ENCODE assay signal across 31 mouse cellular contexts in genomic region chr9:70052730-70053129, GRCm38 (mm10). TPM values are rescaled to one million over a fixed set of nuclear protein-coding genes. Genes with fewer than 3 reads are reported as not detected.
DNase-seq lines count a peak whose midpoint lies in the region; ATAC-seq and TF ChIP-seq lines count a peak whose summit lies in the region.
"Had no signal": no experiment of that assay in that cellular context is flagged by ENCODE, and none has a peak within 500 bp of the region (broad histone marks: within the 10 kb centered on the region; RNA-seq: fewer than 3 reads in every experiment).

No protein-coding gene starts in this region.

- no peaks in the 10 kb centered on the region for H3K36me3 ChIP-seq in kidney, adult 2 months (ENCODE audit: control insufficient read depth, insufficient read depth, low read length)
- H3K36me3 ChIP-seq in liver, adult 2 months (ENCODE audit: control insufficient read depth, insufficient read depth, low read length), result no peaks in the 10 kb centered on the region
- no peaks in the 10 kb centered on the region for H3K36me3 ChIP-seq in liver, embryonic 11.5 days (ENCODE audit: control insufficient read depth, insufficient read depth, low read length)
- no peaks in the 10 kb centered on the region for H3K36me3 ChIP-seq in kidney, embryonic 16.5 days (ENCODE audit: insufficient read depth, low read length)
- H3K36me3 ChIP-seq in small intestine, adult 2 months (ENCODE audit: control insufficient read depth, insufficient read depth, low read length), result no peaks in the 10 kb centered on the region
- H3K36me3 ChIP-seq: embryonic facial prominence, embryonic 12.5 days; embryonic facial prominence, embryonic 15.5 days; hindbrain, embryonic 12.5 days had no signal

- H3K9me3 ChIP-seq in liver, embryonic 11.5 days (ENCODE audit: control insufficient read depth, low read length), result no peaks in the 10 kb centered on the region
- H3K9me3 ChIP-seq in kidney, embryonic 16.5 days (ENCODE audit: low read length), result no peaks in the 10 kb centered on the region
- H3K9me3 ChIP-seq: embryonic facial prominence, embryonic 12.5 days; embryonic facial prominence, embryonic 15.5 days; hindbrain, embryonic 12.5 days had no signal

- no peak overlapping the region for H3K27ac ChIP-seq in kidney, adult 2 months (ENCODE audit: insufficient read depth, low read depth, low read length)
- no peak overlapping the region for H3K27ac ChIP-seq in liver, adult 2 months (replicated peaks; ENCODE audit: insufficient read depth, low read depth, low read length)
- no peak overlapping the region for H3K27ac ChIP-seq in liver, embryonic 11.5 days (ENCODE audit: low read depth, low read length)
- peak overlapping the region; percentile 36; the same call in 1 of the 2 replicates for H3K27ac ChIP-seq in kidney, embryonic 16.5 days (ENCODE audit: low read length)
- peak overlapping the region; percentile 34; the same call in 1 of the 2 replicates for H3K27ac ChIP-seq in small intestine, adult 2 months (ENCODE audit: insufficient read depth, low read depth, low read length)
- H3K27ac ChIP-seq: embryonic facial prominence, embryonic 12.5 days; embryonic facial prominence, embryonic 15.5 days; gastrocnemius, adult 2 months; hindbrain, embryonic 12.5 days had no signal

- no peak for ATAC-seq in liver, embryonic 11.5 days (replicated peaks; ENCODE audit: low FRiP score)
- peak; percentile 71 for ATAC-seq in kidney, embryonic 16.5 days (ENCODE audit: low FRiP score, low TSS enrichment)
- ATAC-seq: forebrain, embryonic 14.5 days; forebrain, postnatal 0 days; Patski had no signal

- no peaks in the 10 kb centered on the region for H3K79me2 ChIP-seq in liver, adult 2 months (ENCODE audit: control insufficient read depth, insufficient read depth, low read length)

- H3K4me2 ChIP-seq in liver, embryonic 11.5 days, result no peak overlapping the region
- H3K4me2 ChIP-seq in kidney, embryonic 16.5 days (replicated peaks; ENCODE audit: low read depth, low read length), result no peak overlapping the region
- H3K4me2 ChIP-seq: embryonic facial prominence, embryonic 12.5 days; embryonic facial prominence, embryonic 15.5 days; heart, embryonic 11.5 days; hindbrain, embryonic 12.5 days had no signal

- TF ChIP-seq POLR2A in kidney, adult 2 months (IDR thresholded peaks at IDR 0.05; ENCODE audit: low read depth, low read length), result no peak
- TF ChIP-seq POLR2A in liver, adult 2 months (IDR thresholded peaks at IDR 0.05; ENCODE audit: extremely low read depth, insufficient read depth, low read length), result no peak
- TF ChIP-seq POLR2A in small intestine, adult 2 months (IDR thresholded peaks at IDR 0.05; ENCODE audit: low read depth, low read length), result no peak

- peak; percentile 65 for DNase-seq in kidney, adult 2 months
- no peak for DNase-seq in kidney, postnatal 10 days
- DNase-seq in liver, adult 2 months (ENCODE audit: extremely low read depth, low read depth, low spot score), result peak; percentile 8
- no peak for DNase-seq in liver, embryonic 11.5 days (ENCODE audit: low spot score)
- DNase-seq in spleen, postnatal 36 days (ENCODE audit: low spot score in 2 of 2), result no peak
- no peak for DNase-seq in urinary bladder, adult 18-20 months (ENCODE audit: low spot score in 2 of 2)
- DNase-seq: adrenal gland, adult 2 months; adrenal gland, postnatal 14 days; cerebellum, adult 11 months; cerebellum, adult 2 months; cerebellum, adult 9-11 months; cerebellum, postnatal 25 days; forebrain, postnatal 0 days; gastrocnemius, adult 2 months; gastrocnemius, postnatal 14 days; heart, adult 11 months had no signal

- no peak overlapping the region for H3K9ac ChIP-seq in liver, adult 2 months (ENCODE audit: low read depth, low read length)
- H3K9ac ChIP-seq in liver, embryonic 11.5 days (ENCODE audit: low read depth, low read length), result no peak overlapping the region
- H3K9ac ChIP-seq in kidney, embryonic 16.5 days (replicated peaks; ENCODE audit: low read length), result no peak overlapping the region
- H3K9ac ChIP-seq: embryonic facial prominence, embryonic 12.5 days; embryonic facial prominence, embryonic 15.5 days; forebrain, postnatal 0 days; hindbrain, embryonic 12.5 days had no signal

- TF ChIP-seq CTCF in kidney, adult 2 months (conservative IDR thresholded peaks at IDR 0.05; ENCODE audit: insufficient read depth, insufficient read length, low read depth, low read length), result no peak
- no peak for TF ChIP-seq CTCF in liver, adult 2 months (IDR thresholded peaks at IDR 0.05; ENCODE audit: low read depth, low read length)
- TF ChIP-seq CTCF in small intestine, adult 2 months (IDR thresholded peaks at IDR 0.05; ENCODE audit: extremely low read depth, insufficient read length, insufficient replicate concordance, low read depth, low read length), result no peak

- 37% methylated on average over 3 of the region's 3 CpGs for WGBS in kidney, adult 2 months
- WGBS in liver, adult 2 months, result 34% methylated on average over 3 of the region's 3 CpGs
- WGBS in liver, embryonic 11.5 days, result 77% methylated on average over 3 of the region's 3 CpGs
- 37% methylated on average over 3 of the region's 3 CpGs for WGBS in kidney, embryonic 16.5 days
- 35% methylated on average over 3 of the region's 3 CpGs for whole genome bisulfite sequencing in small intestine, adult 2 months

- no peaks in the 10 kb centered on the region for H3K4me1 ChIP-seq in kidney, adult 2 months (ENCODE audit: control insufficient read depth, insufficient read depth, low read length)
- H3K4me1 ChIP-seq in liver, adult 2 months (ENCODE audit: control insufficient read depth, insufficient read depth, low read length), result no peaks in the 10 kb centered on the region
- no peaks in the 10 kb centered on the region for H3K4me1 ChIP-seq in liver, embryonic 11.5 days (replicated peaks; ENCODE audit: control insufficient read depth, insufficient read depth, low read length)
- H3K4me1 ChIP-seq in kidney, embryonic 16.5 days (ENCODE audit: insufficient read depth, low read length), result peaks cover 23% of the 10 kb centered on the region
- peaks cover 30% of the 10 kb centered on the region; the same call in 1 of the 2 replicates for H3K4me1 ChIP-seq in small intestine, adult 2 months (ENCODE audit: control insufficient read depth, insufficient read depth, insufficient read length, low read length)

- no peak overlapping the region for H3K4me3 ChIP-seq in kidney, adult 2 months (ENCODE audit: insufficient read depth, low read depth, low read length)
- H3K4me3 ChIP-seq in liver, adult 2 months (ENCODE audit: insufficient read depth, low read depth, low read length), result no peak overlapping the region
- no peak overlapping the region for H3K4me3 ChIP-seq in liver, embryonic 11.5 days (ENCODE audit: low read depth, low read length)
- no peak overlapping the region for H3K4me3 ChIP-seq in kidney, embryonic 16.5 days (ENCODE audit: low read length)
- no peak overlapping the region for H3K4me3 ChIP-seq in small intestine, adult 2 months (ENCODE audit: low read depth, low read length)
- H3K4me3 ChIP-seq: embryonic facial prominence, embryonic 12.5 days; embryonic facial prominence, embryonic 15.5 days; gastrocnemius, adult 2 months; hindbrain, embryonic 12.5 days had no signal

- H3K27me3 ChIP-seq in kidney, adult 2 months (replicated peaks; ENCODE audit: control insufficient read depth, insufficient read depth, low read length), result no peaks in the 10 kb centered on the region
- no peaks in the 10 kb centered on the region for H3K27me3 ChIP-seq in liver, adult 2 months (ENCODE audit: control insufficient read depth, insufficient read depth, low read length)
- no peaks in the 10 kb centered on the region for H3K27me3 ChIP-seq in liver, embryonic 11.5 days (replicated peaks; ENCODE audit: control insufficient read depth, insufficient read depth, low read length)
- H3K27me3 ChIP-seq in kidney, embryonic 16.5 days (ENCODE audit: insufficient read depth, low read length), result no peaks in the 10 kb centered on the region
- no peaks in the 10 kb centered on the region for H3K27me3 ChIP-seq in small intestine, adult 2 months (ENCODE audit: control insufficient read depth, insufficient read depth, low read length)
- H3K27me3 ChIP-seq: embryonic facial prominence, embryonic 12.5 days; embryonic facial prominence, embryonic 15.5 days; hindbrain, embryonic 12.5 days; Patski had no signal

RNA-seq across cellular contexts. Expression of gene Gcnt3, which starts 14.8 kb away (rescaled TPM):
- 0.30 and 0.31 TPM in 2 replicates for polyA plus RNA-seq in kidney, adult 2 months (2012; rRNA removed)
- total RNA-seq in liver, adult 2 months (2014; rRNA removed), result 0.07 and 0.09 TPM in 2 replicates
- 0.02 TPM in 1 of 2 replicates, not detected in the other for polyA plus RNA-seq in liver, adult 2 months (2012; rRNA removed)
- polyA plus RNA-seq in liver, embryonic 11.5 days (2014; fragmentation: Nextera tagmentation; extraction: Ambion mirVana), result not detected in 2 replicates
- 1.5 and 1.7 TPM in 2 replicates for polyA plus RNA-seq in kidney, embryonic 16.5 days (2015; fragmentation: Nextera tagmentation; extraction: Ambion mirVana)
- 5.6 and 9.8 TPM in 2 replicates for polyA plus RNA-seq in small intestine, adult 2 months (2012; rRNA removed)
- total RNA-seq: adrenal gland, postnatal 14 days; adrenal gland, postnatal 4 days; common myeloid progenitor, adult 5-6 weeks; forebrain, postnatal 0 days; gastrocnemius, adult 2 months; gastrocnemius, postnatal 14 days; gastrocnemius, postnatal 4 days; hematopoietic stem cell, adult 5-6 weeks had no signal
- polyA plus RNA-seq: adrenal gland, adult 2 months; cerebellum, adult 2 months; embryonic facial prominence, embryonic 12.5 days; forebrain, embryonic 11.5 days; forebrain, embryonic 14.5 days; forebrain, postnatal 0 days; frontal cortex, adult 2 months; heart, embryonic 11.5 days; heart, embryonic 14.5 days; hindbrain, embryonic 12.5 days had no signal

RNA-seq across cellular contexts. Expression of gene Gtf2a2, which starts 40.4 kb away (rescaled TPM):
- 18.4 and 19.6 TPM in 2 replicates for polyA plus RNA-seq in kidney, adult 2 months (2012; rRNA removed)
- total RNA-seq in liver, adult 2 months (2014; rRNA removed), result 56.2 and 59.4 TPM in 2 replicates
- polyA plus RNA-seq in liver, adult 2 months (2012; rRNA removed), result 11.9 and 13.4 TPM in 2 replicates
- 225 and 249 TPM in 2 replicates for polyA plus RNA-seq in liver, embryonic 11.5 days (2014; fragmentation: Nextera tagmentation; extraction: Ambion mirVana)
- 174 and 181 TPM in 2 replicates for polyA plus RNA-seq in kidney, embryonic 16.5 days (2015; fragmentation: Nextera tagmentation; extraction: Ambion mirVana)
- polyA plus RNA-seq in small intestine, adult 2 months (2012; rRNA removed), result 9.2 and 10.1 TPM in 2 replicates

Comparison
In these comparisons a context has a peak if more than half of its experiments do, and no peak if none do; other contexts are left out.
1. DNase-seq: peak in kidney, adult 2 months (single experiment) and liver, adult 2 months (single experiment); none in kidney, postnatal 10 days (single experiment), liver, embryonic 11.5 days (single experiment), spleen, postnatal 36 days (0 of 2) and urinary bladder, adult 18-20 months (0 of 2).
2. H3K27ac ChIP-seq: peak in kidney, embryonic 16.5 days (single experiment) and small intestine, adult 2 months (single experiment); none in kidney, adult 2 months (single experiment), liver, adult 2 months (single experiment) and liver, embryonic 11.5 days (single experiment).